Mouse (Mus musculus): ENCODE results near the gene Lrsam1.

Lrsam1 gene

GRCm38 (mm10) chr2:32926330-32927075, 34.9 kb downstream of the Lrsam1 start:
- no peak for DNase-seq (ENCODE audit: low read depth, low spot score)

DNA sequence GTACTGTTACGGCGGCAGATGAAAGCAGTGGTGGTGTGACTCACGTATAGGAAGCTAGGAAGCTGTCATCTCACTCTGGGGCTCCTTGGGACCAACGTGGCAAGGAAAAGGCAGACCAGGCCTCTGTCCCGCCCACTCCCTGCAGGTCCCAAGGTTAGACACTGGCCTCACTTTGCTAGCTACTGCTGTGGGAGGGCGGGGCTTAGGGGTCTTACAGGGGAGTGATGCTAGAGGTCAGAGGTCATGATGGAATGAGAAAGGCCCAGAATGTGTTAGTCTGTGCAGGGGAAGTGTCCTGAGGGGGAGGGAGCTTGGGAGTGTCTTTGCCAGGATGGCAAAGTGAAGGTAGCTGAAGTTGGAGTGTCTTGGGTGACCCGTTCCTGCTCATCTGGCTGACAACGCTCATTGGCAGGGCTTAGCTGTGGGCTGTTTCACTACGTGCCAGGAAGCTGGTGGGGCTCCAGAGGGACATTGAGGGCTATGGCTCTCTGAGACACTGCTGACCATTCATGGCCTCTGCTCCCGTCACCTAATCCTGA, 37.0 kb downstream of the Lrsam1 start:
- no peak for DNase-seq (ENCODE audit: low read depth, low spot score)

- no peak for DNase-seq (ENCODE audit: low read depth, low spot score)
Measured at GRCm38 (mm10) chr2:32923551-32924250, 37.7 kb downstream of the Lrsam1 start.

DNA sequence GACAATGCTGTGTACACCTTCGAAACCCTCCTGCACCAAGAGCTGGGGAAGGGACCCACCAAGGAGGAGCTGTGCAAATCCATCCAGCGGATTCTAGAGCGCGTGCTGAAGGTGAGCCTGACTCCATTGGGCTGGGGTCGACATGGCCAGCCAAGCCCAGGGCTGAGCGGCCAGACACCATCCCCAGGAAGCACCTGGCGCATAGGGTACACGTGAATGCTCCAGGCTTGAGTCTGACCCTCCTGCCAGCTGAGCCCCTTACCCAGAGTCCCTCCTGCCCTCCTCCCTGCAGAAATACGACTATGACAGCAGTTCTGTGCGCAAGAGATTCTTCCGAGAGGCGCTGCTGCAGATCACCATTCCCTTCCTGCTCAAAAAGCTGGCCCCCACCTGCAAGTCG, 38.9 kb downstream of the Lrsam1 start:
- DNase-seq (ENCODE audit: low read depth, low spot score) = no peak

- no peak for DNase-seq (ENCODE audit: low read depth, low spot score)
Measured at GRCm38 (mm10) chr2:32921801-32922380, 39.5 kb downstream of the Lrsam1 start.

- DNase-seq (ENCODE audit: low read depth, low spot score) = no peak
Measured at GRCm38 (mm10) chr2:32921235-32921634, 40.2 kb downstream of the Lrsam1 start.

GRCm38 (mm10) chr2:32918391-32918790, 43.0 kb downstream of the Lrsam1 start:
- DNase-seq (ENCODE audit: low read depth, low spot score) = no peak

DNA sequence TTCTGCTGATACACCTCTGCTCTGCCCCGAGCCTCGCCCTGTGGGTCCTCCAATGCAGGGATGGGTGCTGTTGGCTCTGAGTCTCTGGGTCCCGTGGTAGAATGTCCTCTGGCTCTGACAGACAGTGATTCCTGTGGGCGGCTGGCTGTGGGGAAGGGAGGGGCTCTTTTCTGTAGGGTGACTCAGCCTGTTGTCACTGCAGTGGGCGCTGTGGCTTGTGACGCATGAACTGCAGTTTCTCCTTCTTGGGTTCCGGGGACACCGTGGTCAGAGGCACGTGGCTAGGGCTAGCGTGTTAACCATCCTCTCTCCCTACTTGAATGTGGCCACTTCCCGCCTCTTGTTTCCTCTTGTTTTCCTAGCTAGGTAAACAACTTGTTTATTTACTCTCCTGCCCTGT, 43.9 kb downstream of the Lrsam1 start:
- DNase-seq (ENCODE audit: low read depth, low spot score) = peak; percentile 96

GRCm38 (mm10) chr2:32914896-32915295, 46.5 kb downstream of the Lrsam1 start:
- peak; percentile 84 for DNase-seq (ENCODE audit: low read depth, low spot score)

DNA sequence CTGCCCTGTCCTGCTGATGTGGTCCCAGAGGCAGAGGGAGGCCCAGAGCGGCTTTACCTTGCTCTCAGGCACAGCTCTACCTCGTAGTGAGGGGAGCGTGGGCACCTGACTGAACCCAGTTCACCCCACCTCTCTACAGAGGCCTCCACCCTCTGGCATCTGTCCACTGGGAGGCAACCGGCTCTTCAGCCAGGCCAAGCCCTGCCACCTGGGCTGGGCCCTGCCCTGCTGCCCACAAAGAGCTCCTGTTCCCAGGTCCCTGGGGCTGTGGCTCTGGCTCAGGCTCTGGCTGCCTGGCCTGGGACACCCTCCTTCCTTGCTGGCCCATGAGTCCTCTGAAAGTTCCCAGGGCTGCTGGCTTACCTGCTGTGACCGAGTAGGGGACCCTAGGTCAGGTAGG, 47.1 kb downstream of the Lrsam1 start:
- DNase-seq (ENCODE audit: low read depth, low spot score) = peak; percentile 63

DNA sequence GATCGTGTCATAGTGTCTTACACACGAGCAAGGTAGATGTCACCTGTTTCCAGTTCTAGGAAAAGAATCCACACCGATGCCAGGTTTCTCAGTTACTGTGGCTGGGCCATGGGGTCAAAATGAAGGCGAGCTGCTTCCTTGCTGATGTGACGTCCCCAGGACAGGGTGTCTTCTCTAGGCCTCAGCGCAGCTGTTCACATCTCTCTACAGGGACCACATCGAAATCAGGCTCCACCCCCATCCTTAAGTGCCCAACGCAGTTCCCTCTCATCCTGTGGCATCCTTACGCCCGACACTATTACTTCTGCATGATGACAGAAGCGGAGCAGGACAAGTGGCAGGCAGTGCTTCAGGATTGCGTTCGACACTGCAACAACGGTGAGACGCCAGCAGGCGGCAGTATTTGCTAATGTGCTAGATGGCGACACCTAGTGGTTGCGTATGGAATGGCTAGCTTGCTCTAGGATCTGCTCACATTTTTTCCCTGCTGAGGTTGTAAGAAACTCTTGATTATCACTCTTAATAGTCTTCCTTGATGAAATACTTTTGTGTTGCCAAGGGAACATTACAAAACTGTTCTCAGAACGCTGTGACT, 49.1 kb downstream of the Lrsam1 start:
- DNase-seq (ENCODE audit: low read depth, low spot score) = peak; percentile 97

DNA sequence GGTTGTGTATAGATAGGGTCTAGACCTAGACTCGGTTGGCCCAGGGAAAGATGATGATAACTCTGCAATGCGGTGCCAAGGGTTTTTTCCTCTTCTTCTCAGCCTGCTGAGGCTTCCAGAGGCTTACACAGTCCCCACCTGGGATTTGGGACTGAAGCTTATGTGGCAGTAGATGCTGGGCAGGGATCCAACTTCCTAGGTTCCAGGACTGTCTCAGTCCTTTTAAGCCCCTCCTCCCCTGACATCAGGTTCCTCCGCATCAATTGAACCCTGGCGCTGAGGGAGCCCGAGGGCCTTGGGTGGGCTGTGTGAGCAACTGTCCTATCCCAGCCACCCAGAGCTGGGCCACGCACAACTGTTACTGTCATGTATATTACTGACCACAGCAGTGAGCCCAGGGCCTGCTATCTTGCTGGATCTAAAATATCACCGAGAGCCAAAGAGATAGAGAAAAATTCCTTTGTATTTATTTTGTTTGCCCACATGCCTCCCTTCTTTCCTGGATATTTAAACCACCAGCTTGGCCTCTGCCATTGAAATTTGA, 49.7 kb downstream of the Lrsam1 start:
- DNase-seq (ENCODE audit: low read depth, low spot score) = no peak

DNA sequence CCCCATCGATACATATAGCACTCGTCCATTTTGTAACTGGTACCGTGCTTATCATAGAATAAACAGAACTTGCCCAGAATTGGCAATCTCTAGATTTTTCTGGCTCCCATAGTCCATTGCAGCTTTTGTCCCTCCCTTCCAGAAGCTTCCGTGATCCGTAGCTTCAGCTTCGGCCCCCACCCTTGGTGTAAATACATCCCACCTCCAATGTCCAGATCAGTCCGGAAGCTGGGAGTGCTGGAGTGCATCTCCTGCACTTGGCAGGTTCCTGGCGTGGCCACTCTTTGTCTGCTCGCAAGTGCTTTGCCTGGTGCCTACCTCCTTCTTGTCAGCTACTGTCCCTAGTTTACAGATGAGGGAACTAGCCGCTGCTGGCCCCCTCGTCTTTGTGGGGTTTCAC, 52.6 kb downstream of the Lrsam1 start:
- no peak for DNase-seq (ENCODE audit: low read depth, low spot score)

- no peak for DNase-seq (ENCODE audit: low read depth, low spot score)
Measured at GRCm38 (mm10) chr2:32908272-32908671, 53.1 kb downstream of the Lrsam1 start.

DNA sequence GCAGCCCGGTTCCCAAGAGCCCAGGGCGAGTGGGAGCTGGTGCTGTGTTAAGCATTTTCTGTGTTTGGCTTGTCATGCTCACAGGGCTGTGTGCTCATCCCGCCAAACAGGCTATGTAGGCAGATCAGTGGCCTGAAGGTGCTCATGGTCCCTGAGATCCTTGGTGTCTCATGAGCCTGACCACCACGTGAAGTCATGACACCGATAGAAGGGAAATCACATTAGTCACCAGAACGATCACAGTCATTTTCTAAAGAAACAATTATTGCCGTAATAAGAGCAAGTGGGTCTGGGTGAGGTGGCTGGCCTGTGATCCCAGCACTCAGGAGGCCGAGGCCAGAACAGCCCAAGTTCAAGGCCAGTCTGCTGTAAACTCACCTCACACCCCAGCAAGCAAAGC, 54.0 kb downstream of the Lrsam1 start:
- DNase-seq (ENCODE audit: low read depth, low spot score) = no peak

- DNase-seq (ENCODE audit: low read depth, low spot score) = no peak
Measured at GRCm38 (mm10) chr2:32905297-32905696, 56.1 kb downstream of the Lrsam1 start.

DNA sequence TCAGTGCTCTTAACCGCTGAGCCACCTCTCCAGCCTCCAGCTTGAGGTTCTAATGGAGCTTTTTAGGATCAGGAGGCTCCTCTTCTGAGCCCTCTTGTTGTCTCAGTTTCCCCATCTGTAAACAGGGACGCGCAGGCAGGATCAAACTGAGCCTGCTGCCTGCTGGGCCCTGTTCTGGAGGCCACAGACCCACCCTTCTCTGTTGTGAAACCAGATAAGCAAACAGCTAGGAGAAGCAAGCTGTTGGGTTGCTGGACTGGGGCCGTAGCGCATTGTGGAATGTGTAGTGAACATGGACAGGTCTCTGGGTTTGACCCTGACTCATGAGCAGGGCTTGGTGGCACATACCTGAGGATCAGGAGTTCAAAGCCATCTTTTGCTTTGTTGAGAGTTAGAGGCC, 56.8 kb downstream of the Lrsam1 start:
- DNase-seq (ENCODE audit: low read depth, low spot score) = no peak

- no peak for DNase-seq (ENCODE audit: low read depth, low spot score)
Measured at GRCm38 (mm10) chr2:32903470-32903869, 57.9 kb downstream of the Lrsam1 start.

DNA sequence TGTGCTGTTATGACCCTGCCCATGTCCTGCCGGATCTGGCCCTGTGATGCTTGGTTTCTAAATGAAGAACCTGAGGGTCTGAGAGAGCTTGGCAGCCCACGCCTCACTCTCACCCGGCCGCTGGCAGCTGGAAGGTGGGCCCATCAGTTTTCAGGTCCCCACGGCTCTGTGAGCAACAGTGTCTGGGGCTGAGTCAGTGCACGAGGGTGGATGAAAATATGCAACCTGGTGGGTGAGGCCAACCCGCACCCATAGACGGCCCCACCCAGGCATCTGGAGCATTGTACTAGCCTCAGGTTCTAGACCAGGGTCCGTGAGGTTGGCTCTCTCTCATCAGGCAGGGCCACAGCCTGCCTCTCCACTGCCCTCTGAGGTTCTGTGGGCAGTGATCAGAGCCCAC, 59.3 kb downstream of the Lrsam1 start:
- no peak for DNase-seq (ENCODE audit: low read depth, low spot score)

- DNase-seq (ENCODE audit: low read depth, low spot score) = no peak
Measured at GRCm38 (mm10) chr2:32898983-32899382, 62.4 kb downstream of the Lrsam1 start.

- DNase-seq (ENCODE audit: low read depth, low spot score) = peak; percentile 74
Measured at GRCm38 (mm10) chr2:32896507-32897147, 64.8 kb downstream of the Lrsam1 start.

Data from 3T3-L1 (cell line).